Mouse (Mus musculus): ENCODE data around the gene Cfap43.

DNA sequence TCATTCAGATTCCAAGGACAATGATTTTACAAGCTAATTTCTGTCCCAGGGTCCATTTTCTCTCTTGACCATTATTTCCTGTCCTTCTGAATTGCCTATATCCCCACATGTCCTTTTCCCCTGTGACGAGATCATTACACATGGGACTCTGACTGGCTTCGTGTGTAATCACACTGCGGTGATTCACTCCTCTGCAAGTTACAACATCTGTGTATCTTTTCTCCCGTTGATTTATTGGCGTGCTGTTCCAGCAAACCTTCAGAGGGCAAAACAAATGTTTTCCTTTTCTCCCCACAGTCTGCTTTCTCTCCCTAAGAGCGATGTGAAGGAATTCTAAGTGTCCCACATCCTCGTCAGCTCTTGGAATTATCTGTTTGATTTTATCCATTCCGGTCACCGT is 219.3 kb downstream of the Cfap43 start:
- TF ChIP-seq POLR2A (IDR thresholded peaks at IDR 0.05; ENCODE audit: control insufficient read depth, extremely low read depth, insufficient read depth, low read length, poor library complexity) (no peak), CTCF (IDR thresholded peaks at IDR 0.05; ENCODE audit: borderline replicate concordance, control insufficient read depth, extremely low read depth, insufficient read depth, low read length, poor library complexity) (no peak)

Data from thymus, adult 2 months (tissue).